Mouse (Mus musculus) testis, adult 2 months (tissue): ENCODE measurements around the gene Hist2h2ab.

ENCODE experiments used
- CTCF ChIP-seq: fragments of 200-500 bp; IDR thresholded peaks from 2 replicates; pipeline ENCODE4 v1.5.1; 2012; ENCODE audit warnings: low read depth, mild to moderate bottlenecking, inconsistent platforms, low read length, moderate library complexity; ENCODE audit not compliant: control insufficient read depth, insufficient read depth, insufficient replicate concordance
- POLR2A ChIP-seq: fragments of 200-500 bp; IDR thresholded peaks from 2 replicates; pipeline ENCODE4 v1.6.1; 2012; ENCODE audit warnings: low read depth, mild to moderate bottlenecking, inconsistent platforms, low read length, moderate library complexity; ENCODE audit not compliant: control insufficient read depth

DNA sequence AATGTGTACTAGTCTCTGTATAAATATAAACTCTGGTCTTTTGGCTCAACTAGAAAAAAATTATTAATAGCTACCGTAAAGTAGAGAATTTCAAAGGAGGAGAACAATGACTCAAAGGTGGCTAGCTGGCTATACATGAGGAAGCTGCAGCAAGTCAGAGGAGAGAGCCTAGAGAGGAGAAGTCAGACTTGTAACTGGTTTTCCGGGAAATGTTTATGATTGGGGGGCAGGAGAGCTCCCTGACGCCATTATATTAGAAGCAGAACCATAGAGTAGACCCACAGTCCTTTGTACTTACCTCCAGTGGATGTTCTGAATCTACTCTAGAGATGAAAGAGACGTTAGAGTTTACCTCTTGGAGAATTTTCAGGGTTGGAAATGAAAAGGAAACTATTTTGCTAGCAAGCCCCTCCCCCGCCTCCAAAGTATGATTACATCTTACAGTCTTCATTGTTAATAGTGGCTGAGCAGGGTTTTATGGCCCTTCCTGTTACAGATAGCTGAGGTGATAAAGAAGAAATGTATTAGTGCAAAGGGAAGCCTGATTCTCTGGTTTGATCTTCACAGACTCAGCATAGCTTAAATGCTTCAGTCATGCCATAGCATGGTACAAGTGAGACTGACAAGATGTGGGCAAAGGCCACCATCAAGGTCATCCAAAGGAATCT lies 36.4 kb downstream of the Hist2h2ab start:
- TF ChIP-seq POLR2A (no peak), CTCF (no peak)
